Mouse (Mus musculus) liver, embryonic 14.5 days (tissue): ENCODE results near the gene Pygm.

Experiments used
- CTCF ChIP-seq: IDR thresholded peaks from 2 replicates; pipeline ENCODE4 v1.5.1; 2016; ENCODE audit warnings: antibody characterized with exemption, low read depth, control low read depth
- EP300 ChIP-seq: IDR thresholded peaks from 2 replicates; pipeline ENCODE4 v1.6.1; 2016; ENCODE audit warnings: antibody characterized with exemption, low read depth

DNA sequence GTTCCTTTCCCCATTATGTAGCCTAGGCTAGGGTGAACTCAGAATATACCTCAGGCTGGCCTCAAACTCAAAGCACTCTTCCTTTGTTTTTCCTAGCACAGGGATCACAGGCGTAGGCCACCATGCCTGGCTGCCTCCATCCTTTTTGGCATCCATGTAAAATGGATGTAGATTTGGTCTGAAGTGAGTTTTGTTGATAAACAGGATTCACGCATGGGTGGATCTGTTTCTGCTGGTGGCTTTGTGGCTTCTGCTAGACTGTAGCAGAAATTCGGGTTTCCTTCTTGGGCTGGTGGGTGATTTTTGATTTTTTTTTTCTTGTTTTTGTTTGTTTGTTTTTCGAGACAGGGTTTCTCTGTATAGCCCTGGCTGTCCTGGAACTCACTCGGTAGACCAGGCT, 25.7 kb downstream of the Pygm start:
- TF ChIP-seq CTCF (no peak), EP300 (no peak)
